Mouse (Mus musculus) ES-Bruce4 (cell line): ENCODE measurements around the gene Hectd4.

Source experiments
- CTCF ChIP-seq: IDR thresholded peaks from one replicate; pipeline ENCODE4 v1.8.1; 2011; ENCODE audit warnings: low read depth, low read length
- EP300 ChIP-seq: IDR thresholded peaks from 2 replicates; pipeline ENCODE4 v1.6.1; 2011; ENCODE audit warnings: low read depth, low read length; ENCODE audit not compliant: insufficient read depth
- POLR2A ChIP-seq: IDR thresholded peaks from one replicate; pipeline ENCODE4 v1.8.1; 2011; ENCODE audit warnings: low read length; ENCODE audit not compliant: insufficient read depth

GRCm38 (mm10) chr5:121254977-121255376, 35.0 kb downstream of the Hectd4 start:
- TF ChIP-seq CTCF (no peak), EP300 (no peak), POLR2A (no peak)
